Mouse (Mus musculus): ENCODE data around the gene Cep164.

DNA sequence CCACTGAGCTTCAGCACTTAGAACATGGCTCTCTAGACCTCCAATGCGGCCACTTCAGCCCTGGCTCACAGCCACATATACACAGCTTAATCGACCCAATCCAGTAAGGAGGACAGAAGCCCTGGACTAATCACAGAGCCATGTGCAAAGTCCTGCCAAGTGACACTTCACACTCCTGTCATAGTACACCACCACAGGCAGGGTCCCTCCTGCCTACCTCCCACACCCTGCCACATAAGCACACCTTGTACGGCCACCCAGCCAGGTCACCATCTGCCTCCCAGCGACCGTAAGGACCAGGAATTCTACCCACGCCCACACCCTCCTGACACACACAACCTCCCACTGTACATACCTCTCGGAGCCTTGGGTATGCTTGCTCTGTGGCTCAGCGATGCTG, 41.4 kb downstream of the Cep164 start:
- TF ChIP-seq CTCF (conservative IDR thresholded peaks at IDR 0.05; ENCODE audit: low read length), result no peak
- TF ChIP-seq NANOG (IDR thresholded peaks at IDR 0.05; ENCODE audit: borderline replicate concordance, low read length), result no peak
- TF ChIP-seq POU5F1 (IDR thresholded peaks at IDR 0.05; ENCODE audit: borderline replicate concordance, low read length), result no peak
